Mouse (Mus musculus) embryonic facial prominence, embryonic 13.5 days (tissue): Measurements from ENCODE around the gene Ugt1a10. TPM values are rescaled to one million over a fixed set of nuclear protein-coding genes. Genes with fewer than 3 reads are reported as not detected.
"Not testable (repeated sequence)": the region's sequence is repeated elsewhere in the genome, so short reads cannot be mapped to it uniquely, and the experiment has no call there.

Experiments used
- ATAC-seq: fragments of 200-750 bp; cut with Nextera tagmentation; 2 replicates; pipeline ENCODE4 v1.8.0; 2017; ENCODE audit warnings: low read depth; ENCODE audit not compliant: insufficient number of reproducible peaks, insufficient read depth, low FRiP score, low TSS enrichment
- H3K27ac ChIP-seq: fragments of 300-500 bp; sonication (generic); 2 replicates; pipeline ENCODE4 v1.5.1; 2015; ENCODE audit warnings: moderate library complexity, mild to moderate bottlenecking, inconsistent platforms
- H3K27me3 ChIP-seq: fragments of 300-500 bp; sonication (generic); 2 replicates; pipeline ENCODE4 v1.6.1; 2015; ENCODE audit warnings: mild to moderate bottlenecking, inconsistent platforms
- H3K36me3 ChIP-seq: fragments of 300-500 bp; sonication (generic); 2 replicates; pipeline ENCODE4 v1.6.1; 2015; ENCODE audit warnings: mild to moderate bottlenecking, inconsistent platforms
- H3K4me1 ChIP-seq: fragments of 300-500 bp; sonication (generic); 2 replicates; pipeline ENCODE4 v1.6.1; 2015; ENCODE audit warnings: inconsistent platforms
- H3K4me2 ChIP-seq: fragments of 300-500 bp; sonication (generic); 2 replicates; pipeline ENCODE4 v1.6.1; 2015; ENCODE audit warnings: moderate library complexity, mild to moderate bottlenecking, inconsistent platforms
- H3K4me3 ChIP-seq: fragments of 300-500 bp; sonication (generic); 2 replicates; pipeline ENCODE4 v1.5.1; 2015; ENCODE audit warnings: mild to moderate bottlenecking, inconsistent platforms
- H3K9ac ChIP-seq: fragments of 300-500 bp; sonication (generic); 2 replicates; pipeline ENCODE4 v1.6.1; 2015; ENCODE audit warnings: mild to moderate bottlenecking, inconsistent platforms
- H3K9me3 ChIP-seq: fragments of 300-500 bp; sonication (generic); 2 replicates; pipeline ENCODE4 v1.6.1; 2016; ENCODE audit warnings: inconsistent platforms
- WGBS: fragments of 180-500 bp; shearing (Covaris S2); methylation state at CpG from one replicate; pipeline ENCODE4 v1.1.7; 2015; ENCODE audit warnings: mixed read lengths; 5-methylcytosine and 5-hydroxymethylcytosine counted together
- polyA plus RNA-seq: library from polyadenylated mRNA; unstranded; fragments of >200 nt; fragmentation: Nextera tagmentation; extraction: Ambion mirVana; gene quantifications from 2 replicates; pipeline ENCODE4 v1.2.1, GENCODE M21; 2015

Ugt1a10 gene
- polyA plus RNA-seq, 1 experiment from 2014 or later, result not detected

DNA sequence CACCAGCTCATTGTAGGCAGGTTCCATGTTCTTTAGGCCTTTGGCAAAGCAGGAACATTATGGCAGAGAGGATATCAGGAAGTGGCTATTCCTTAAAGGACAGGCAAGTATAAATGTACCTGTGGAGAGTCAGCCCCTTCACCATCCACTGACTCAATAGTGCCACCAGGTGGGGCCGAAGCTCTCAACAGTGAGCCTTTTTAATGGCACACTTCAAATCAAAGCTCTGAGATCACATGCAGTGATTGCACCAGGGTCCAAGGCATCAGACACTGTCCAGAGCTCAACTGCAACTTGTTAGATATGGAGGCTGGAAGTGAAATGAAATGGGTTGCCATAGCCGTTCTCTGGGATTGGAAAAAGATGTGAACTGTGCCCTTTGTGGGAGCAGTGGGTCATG, 90.1 kb downstream of the Ugt1a10 start:
- H3K4me3 ChIP-seq, ATAC-seq, H3K4me1 ChIP-seq, H3K27me3 ChIP-seq, H3K9me3 ChIP-seq, H3K36me3 ChIP-seq, H3K27ac ChIP-seq, H3K9ac ChIP-seq, H3K4me2 ChIP-seq: not testable (repeated sequence)
- 54% methylated on average over 2 of the region's 2 CpGs for WGBS

DNA sequence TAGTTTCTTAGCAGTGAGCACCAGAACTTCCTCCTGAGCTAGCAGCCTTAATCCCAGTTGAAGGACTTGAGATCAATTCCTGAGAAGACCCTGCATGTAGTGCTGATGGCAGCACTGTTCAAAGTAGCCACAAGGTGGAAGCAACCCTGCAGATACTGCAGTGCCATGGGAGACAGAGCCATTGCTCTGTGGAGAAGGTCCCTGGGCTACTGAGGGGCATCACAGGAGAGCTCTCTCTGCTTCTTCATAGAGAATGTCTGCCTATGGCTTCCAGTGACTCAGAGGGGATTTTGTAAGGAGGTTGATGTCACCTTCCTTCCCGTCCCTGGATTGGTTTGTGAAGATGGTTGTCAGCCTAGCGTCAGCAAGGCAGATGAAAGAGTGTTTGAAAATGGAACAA, 94.9 kb downstream of the Ugt1a10 start:
- not testable (repeated sequence) for H3K4me3 ChIP-seq, ATAC-seq

DNA sequence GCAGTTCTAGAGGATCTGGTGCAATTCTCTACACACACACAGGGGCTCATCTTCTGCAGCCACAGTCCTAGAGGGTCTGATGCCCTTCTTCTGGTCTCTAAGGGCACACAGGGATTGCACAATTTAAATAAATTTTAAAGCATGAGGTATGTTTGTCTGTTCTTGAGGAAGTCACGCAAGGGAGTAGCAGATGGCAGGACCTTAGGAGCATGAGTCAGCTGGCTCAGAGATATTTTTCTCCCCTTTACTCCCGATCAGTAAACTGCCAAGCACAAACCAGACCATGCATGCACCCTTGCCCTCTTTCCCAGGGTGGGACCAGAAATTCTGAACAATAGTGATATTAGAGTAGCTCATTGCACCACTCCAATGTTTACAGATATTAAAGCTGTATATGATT, 103.2 kb downstream of the Ugt1a10 start:
- Histone ChIP-seq H3K4me2 (no peak overlapping the region), H3K27ac (no peak overlapping the region), H3K27me3 (no peaks in the 10 kb centered on the region), H3K4me3 (no peak overlapping the region), H3K9me3 (no peaks in the 10 kb centered on the region), H3K9ac (no peak overlapping the region), H3K4me1 (no peaks in the 10 kb centered on the region), H3K36me3 (no peaks in the 10 kb centered on the region)
- WGBS, result 75% methylated on average over 2 of the region's 2 CpGs
- no peak for ATAC-seq

More for the DNA sequence above, 94.9 kb downstream of the Ugt1a10 start:
- not testable (repeated sequence) for H3K4me2 ChIP-seq, H3K36me3 ChIP-seq, H3K4me1 ChIP-seq, H3K27ac ChIP-seq, H3K27me3 ChIP-seq, H3K9me3 ChIP-seq, H3K9ac ChIP-seq
- 67% methylated on average over 2 of the region's 2 CpGs for WGBS

DNA sequence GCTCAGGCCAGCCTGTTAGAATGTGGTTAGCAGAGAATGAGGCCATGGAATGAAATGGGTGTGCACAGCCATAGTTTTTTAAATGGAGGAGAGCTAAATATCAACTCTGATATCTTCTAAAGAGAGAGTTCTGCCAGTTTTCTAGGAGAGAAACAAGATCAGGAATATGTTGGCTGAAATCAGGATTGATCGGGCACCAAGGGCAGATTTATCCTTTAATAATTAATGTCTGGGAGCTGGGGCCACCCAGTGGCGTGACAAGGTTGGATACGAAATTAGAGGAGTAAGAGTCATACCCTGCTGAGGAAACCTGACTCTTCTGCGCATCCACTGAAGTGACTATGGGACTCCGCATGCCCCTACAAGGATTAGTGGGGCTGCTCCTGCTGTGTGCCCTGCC, 110.5 kb downstream of the Ugt1a10 start, which contains the start of gene Ugt1a5:
TSS of gene Ugt1a5 (plus strand) at position 302 of the 400 bp plus-strand sequence.
- Histone ChIP-seq H3K4me3 (no peak within 1 kb of the TSS), H3K9ac (no peak within 1 kb of the TSS), H3K27ac (no peak within 1 kb of the TSS), H3K4me1 (no peaks in the 10 kb centered on the region), H3K27me3 (no peaks in the 10 kb centered on the region), H3K9me3 (no peaks in the 10 kb centered on the region), H3K36me3 (no peaks in the 10 kb centered on the region), H3K4me2 (no peak within 1 kb of the TSS)
- WGBS, result 77% methylated on average over 5 of the region's 5 CpGs
- ATAC-seq, result no peak

DNA sequence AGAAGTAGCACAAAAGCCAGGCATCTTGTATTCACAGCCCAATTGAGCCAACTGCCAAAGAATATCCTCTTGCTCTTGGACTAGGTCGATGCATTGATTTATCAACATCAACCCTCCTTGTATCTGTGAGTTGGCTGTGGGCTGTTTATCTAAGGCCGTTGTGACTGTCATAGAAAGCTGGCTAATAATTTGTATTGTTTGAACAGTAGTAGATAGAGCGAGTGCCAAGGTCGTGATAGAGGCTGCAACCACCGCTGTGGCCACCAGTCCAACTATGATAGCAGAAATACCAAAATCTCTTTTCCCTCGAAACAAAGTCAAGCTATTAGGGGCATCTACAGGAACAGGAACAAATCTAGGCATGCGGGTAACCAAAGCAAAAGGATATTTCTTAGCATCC, 117.0 kb downstream of the Ugt1a10 start:
- not testable (repeated sequence) for ATAC-seq, H3K4me2 ChIP-seq, H3K9me3 ChIP-seq, H3K9ac ChIP-seq, H3K27ac ChIP-seq, H3K4me1 ChIP-seq, H3K36me3 ChIP-seq, H3K27me3 ChIP-seq, H3K4me3 ChIP-seq
- 77% methylated on average over 6 of the region's 7 CpGs for WGBS

DNA sequence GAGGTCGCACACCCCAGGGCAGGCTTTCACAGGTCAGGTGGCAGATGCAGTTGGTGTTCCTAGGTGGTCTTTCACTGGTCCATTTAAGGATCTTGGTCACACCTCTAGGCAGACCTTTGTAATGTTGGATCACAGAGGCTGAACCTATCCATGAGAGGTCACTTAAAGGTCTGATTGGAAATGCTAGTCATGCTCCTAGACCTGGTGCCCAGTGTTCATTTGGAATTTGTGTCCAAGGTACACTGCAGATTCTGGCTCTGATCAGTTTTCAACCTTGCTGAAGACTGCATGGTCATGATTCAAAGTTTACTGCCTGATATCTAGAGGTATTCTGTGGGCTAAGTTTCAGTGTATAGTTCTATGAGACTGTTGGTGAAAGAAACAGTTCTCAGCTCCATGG, 124.5 kb downstream of the Ugt1a10 start:
- H3K36me3 ChIP-seq, result no peaks in the 10 kb centered on the region
- H3K4me1 ChIP-seq, result no peaks in the 10 kb centered on the region
- H3K9ac ChIP-seq, result no peak overlapping the region
- 70% methylated on average over 1 of the region's 1 CpGs for WGBS
- peaks cover 22% of the 10 kb centered on the region; the same call in 1 of the 2 replicates for H3K9me3 ChIP-seq
- H3K4me2 ChIP-seq, result no peak overlapping the region
- H3K27ac ChIP-seq, result no peak overlapping the region
- no peak for ATAC-seq
- no peak overlapping the region for H3K4me3 ChIP-seq
- no peaks in the 10 kb centered on the region for H3K27me3 ChIP-seq

DNA sequence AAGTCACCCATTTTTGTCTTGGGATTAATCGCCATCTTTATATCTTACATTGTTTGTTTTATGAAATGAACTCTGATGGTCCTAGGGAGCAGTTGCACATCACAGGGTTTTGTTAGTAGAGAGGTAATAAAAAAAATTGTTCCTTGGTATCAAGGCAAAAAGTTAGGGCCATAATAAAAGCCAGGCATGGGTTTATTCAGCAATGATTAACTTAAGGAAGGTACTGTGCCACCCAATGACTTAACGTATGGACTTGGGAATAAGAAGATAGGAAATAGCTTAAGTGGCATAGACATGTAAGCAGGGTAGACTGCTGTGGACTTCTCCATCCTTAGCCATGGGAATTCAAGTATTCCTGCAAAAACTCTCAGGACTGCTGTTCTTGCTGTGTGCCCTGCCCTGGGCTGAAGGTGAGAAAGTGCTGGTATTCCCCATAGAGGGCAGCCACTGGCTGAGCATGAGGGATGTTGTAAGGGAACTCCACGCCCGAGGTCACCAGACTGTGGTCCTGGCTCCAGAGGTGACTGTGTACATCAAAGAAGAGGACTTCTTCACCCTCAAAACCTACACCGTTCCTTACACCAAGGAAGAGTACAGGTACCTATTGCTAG, 131.2 kb downstream of the Ugt1a10 start:
- no peak overlapping the region for H3K4me3 ChIP-seq
- H3K9me3 ChIP-seq, result no peaks in the 10 kb centered on the region
- 85% methylated on average over 5 of the region's 5 CpGs for WGBS
- no peaks in the 10 kb centered on the region for H3K4me1 ChIP-seq
- no peak for ATAC-seq
- no peak overlapping the region for H3K27ac ChIP-seq
- H3K36me3 ChIP-seq, result no peaks in the 10 kb centered on the region
- no peaks in the 10 kb centered on the region for H3K27me3 ChIP-seq
- no peak overlapping the region for H3K4me2 ChIP-seq
- no peak overlapping the region for H3K9ac ChIP-seq

DNA sequence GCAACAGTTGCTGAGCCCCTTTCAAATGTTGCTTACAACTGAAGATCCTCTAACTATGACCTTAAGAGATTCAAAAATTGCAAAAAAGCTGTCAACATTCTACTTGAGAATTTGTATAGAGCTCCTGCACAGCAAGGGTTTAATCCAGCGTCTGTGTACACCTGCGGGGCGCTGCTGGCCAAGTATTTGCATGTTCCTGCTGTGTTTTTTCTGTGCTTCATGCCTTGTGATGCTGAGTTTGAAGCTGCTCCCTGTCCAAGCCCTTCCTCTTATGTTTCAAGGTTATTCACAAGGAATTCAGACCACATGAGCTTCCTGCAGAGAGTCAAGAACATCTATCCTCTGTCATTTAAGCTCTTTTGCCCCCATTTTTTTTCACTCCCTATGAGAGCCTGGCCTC, 136.9 kb downstream of the Ugt1a10 start:
- Histone ChIP-seq H3K27me3 (no peaks in the 10 kb centered on the region), H3K4me3 (no peak overlapping the region), H3K9ac (no peak overlapping the region), H3K27ac (no peak overlapping the region), H3K36me3 (no peaks in the 10 kb centered on the region), H3K4me1 (no peaks in the 10 kb centered on the region), H3K4me2 (no peak overlapping the region), H3K9me3 (no peaks in the 10 kb centered on the region)
- WGBS, result 61% methylated on average over 3 of the region's 3 CpGs
- no peak for ATAC-seq

DNA sequence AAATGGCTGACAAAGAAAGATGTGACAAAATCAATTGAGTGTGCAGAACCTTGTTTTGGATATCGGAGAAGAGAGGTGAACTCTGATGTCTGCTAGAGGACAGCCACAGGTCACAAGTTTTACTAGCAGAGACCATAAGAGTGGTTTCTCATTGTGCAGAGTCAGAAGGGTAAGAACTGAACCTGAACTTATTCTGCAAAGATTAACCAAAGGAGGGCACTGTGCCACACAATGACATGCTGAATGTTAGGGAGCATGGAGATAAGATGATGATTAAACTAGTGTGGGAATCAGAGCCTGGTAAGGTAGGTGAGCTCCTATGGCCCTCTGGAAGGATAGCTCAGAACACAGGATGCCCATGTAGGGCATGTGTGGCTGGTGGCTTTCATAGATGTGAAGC, 140.5 kb downstream of the Ugt1a10 start:
- Histone ChIP-seq H3K4me2 (no peak overlapping the region), H3K27me3 (no peaks in the 10 kb centered on the region), H3K36me3 (no peaks in the 10 kb centered on the region), H3K4me1 (no peaks in the 10 kb centered on the region), H3K4me3 (no peak overlapping the region), H3K9me3 (no peaks in the 10 kb centered on the region), H3K27ac (no peak overlapping the region), H3K9ac (no peak overlapping the region)
- ATAC-seq, result no peak
- WGBS, result 84% methylated on average over 1 of the region's 1 CpGs

DNA sequence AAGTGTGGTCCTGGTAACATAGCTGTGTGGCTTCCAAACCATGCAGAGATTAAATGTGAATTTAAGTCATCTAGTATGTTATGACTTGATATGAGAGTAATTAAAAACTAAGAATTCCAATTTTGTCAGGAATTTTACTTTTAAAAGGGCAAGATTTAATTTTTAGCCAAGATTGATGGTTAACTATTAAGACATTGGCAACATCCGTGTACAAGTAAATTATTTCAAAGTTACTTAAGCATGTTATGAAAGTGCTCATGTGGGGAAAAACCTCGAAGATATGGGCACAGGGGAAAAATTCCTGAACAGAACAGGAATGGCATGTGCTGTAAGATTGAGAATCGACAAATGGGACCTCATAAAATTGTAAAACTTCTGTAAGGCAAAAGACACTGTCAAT, 142.3 kb downstream of the Ugt1a10 start:
- 73% methylated on average over 3 of the region's 3 CpGs for WGBS
- no peak overlapping the region for H3K4me3 ChIP-seq
- no peaks in the 10 kb centered on the region for H3K4me1 ChIP-seq
- no peaks in the 10 kb centered on the region for H3K36me3 ChIP-seq
- no peak overlapping the region for H3K4me2 ChIP-seq
- ATAC-seq, result no peak
- no peaks in the 10 kb centered on the region for H3K27me3 ChIP-seq
- no peak overlapping the region for H3K27ac ChIP-seq
- H3K9me3 ChIP-seq, result no peaks in the 10 kb centered on the region
- no peak overlapping the region for H3K9ac ChIP-seq

DNA sequence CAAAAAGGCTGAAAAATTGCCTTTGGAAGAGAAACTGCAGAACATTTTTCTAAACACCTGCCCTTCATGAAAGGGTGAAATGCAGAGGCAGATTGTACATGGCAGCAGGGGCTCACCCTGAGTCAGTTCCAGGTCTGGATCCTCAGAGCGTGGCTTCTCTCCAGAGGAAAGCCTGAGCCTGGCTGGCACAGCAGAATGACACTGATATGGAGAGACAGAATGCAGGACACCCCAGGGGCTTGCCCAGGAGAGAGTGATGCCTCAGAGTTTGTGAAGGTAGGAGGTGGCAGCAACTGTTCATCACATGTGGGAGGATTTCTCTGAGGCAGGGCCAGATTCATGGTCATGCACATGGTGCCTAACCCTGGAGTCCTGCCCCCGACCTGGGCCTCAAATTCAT, 144.8 kb downstream of the Ugt1a10 start:
- Histone ChIP-seq H3K4me3 (no peak overlapping the region), H3K36me3 (no peaks in the 10 kb centered on the region), H3K4me2 (no peak overlapping the region), H3K27ac (no peak overlapping the region), H3K9me3 (peaks cover 7% of the 10 kb centered on the region), H3K9ac (no peak overlapping the region), H3K4me1 (no peaks in the 10 kb centered on the region), H3K27me3 (no peaks in the 10 kb centered on the region)
- WGBS, result 76% methylated on average over 2 of the region's 2 CpGs
- no peak for ATAC-seq

DNA sequence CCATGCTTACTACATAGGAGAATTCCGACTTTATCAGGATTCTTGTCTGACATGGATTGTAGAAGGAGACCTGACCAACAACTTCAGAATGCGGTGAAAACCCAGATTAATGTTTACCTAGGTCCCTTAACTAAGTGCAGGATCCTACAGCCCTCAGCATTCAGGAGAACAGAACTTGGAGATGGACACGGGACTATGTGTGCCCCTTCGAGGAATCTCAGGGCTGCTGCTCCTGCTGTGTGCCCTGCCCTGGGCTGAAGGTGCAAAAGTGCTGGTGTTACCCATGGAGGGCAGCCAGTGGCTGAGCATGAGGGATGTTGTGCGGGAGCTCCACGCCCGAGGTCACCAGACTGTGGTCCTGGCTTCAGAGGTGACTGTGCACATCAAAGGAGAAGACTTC, 145.3 kb downstream of the Ugt1a10 start, which contains the start of gene Ugt1a2:
TSS of gene Ugt1a2 (plus strand) at position 146 of the 400 bp plus-strand sequence.
- no peak for ATAC-seq
- 79% methylated on average over 7 of the region's 7 CpGs for WGBS

More for the DNA sequence above, 145.3 kb downstream of the Ugt1a10 start, which contains the start of gene Ugt1a2:
- H3K27me3 ChIP-seq, result no peaks in the 10 kb centered on the region
- no peak within 1 kb of the TSS for H3K27ac ChIP-seq
- no peak within 1 kb of the TSS for H3K9ac ChIP-seq
- no peaks in the 10 kb centered on the region for H3K36me3 ChIP-seq
- no peak within 1 kb of the TSS for H3K4me3 ChIP-seq
- no peak within 1 kb of the TSS for H3K4me2 ChIP-seq
- peaks cover 8% of the 10 kb centered on the region for H3K9me3 ChIP-seq
- H3K4me1 ChIP-seq, result 0 out of 2 replicates have a peak, but pooled peaks cover 3% of the 10 kb centered on the region
